Mouse (Mus musculus) MEL (cell line): ENCODE measurements at regions not wholly inside any gene's neighbourhood (a gene's known extent, or its start where the extent isn't known, plus 50 kb on each side); places are given as distances from the start of the nearest gene placed in this dataset.

Experiments
- CTCF ChIP-seq, 3 experiments: IDR thresholded peaks in 2 of 3; conservative IDR thresholded peaks in 1 of 3; 2 replicates each; pipeline ENCODE4 v1.5.1; 2011 to 2012; ENCODE audit warnings: low read length in 3 of 3, low read depth in 2 of 3, mild to moderate bottlenecking in 2 of 3, improper control_type of control experiment in 1 of 3, inconsistent platforms in 1 of 3, mixed read lengths in 1 of 3, moderate library complexity in 1 of 3; ENCODE audit not compliant: control insufficient read depth in 1 of 3, insufficient read depth in 1 of 3, poor library complexity in 1 of 3, severe bottlenecking in 1 of 3
- TAL1 ChIP-seq: IDR thresholded peaks from 2 replicates; pipeline ENCODE4 v1.6.1; 2012; ENCODE audit warnings: mild to moderate bottlenecking, inconsistent platforms, low read length, moderate library complexity, mixed read lengths

GRCm38 (mm10) chr12:71427974-71428373, 118.3 kb downstream of the Dact1 start:
- TF ChIP-seq CTCF (IDR thresholded peaks at IDR 0.05 in 2 of 3, conservative IDR thresholded peaks at IDR 0.05 in 1 of 3; ENCODE audit: control insufficient read depth in 1 of 3, insufficient read depth in 1 of 3, low read depth in 2 of 3, low read length in 3 of 3, poor library complexity in 1 of 3, severe bottlenecking in 1 of 3) = no peak
- TF ChIP-seq TAL1 = no peak
